Mouse (Mus musculus): ENCODE results near the gene Agpat2. TPM values are rescaled to one million over a fixed set of nuclear protein-coding genes. Genes with fewer than 3 reads are reported as not detected.

Agpat2 gene
- total and polyA plus RNA-seq, 2 experiments from 2014 or later = 5.0 to 6.4 TPM

DNA sequence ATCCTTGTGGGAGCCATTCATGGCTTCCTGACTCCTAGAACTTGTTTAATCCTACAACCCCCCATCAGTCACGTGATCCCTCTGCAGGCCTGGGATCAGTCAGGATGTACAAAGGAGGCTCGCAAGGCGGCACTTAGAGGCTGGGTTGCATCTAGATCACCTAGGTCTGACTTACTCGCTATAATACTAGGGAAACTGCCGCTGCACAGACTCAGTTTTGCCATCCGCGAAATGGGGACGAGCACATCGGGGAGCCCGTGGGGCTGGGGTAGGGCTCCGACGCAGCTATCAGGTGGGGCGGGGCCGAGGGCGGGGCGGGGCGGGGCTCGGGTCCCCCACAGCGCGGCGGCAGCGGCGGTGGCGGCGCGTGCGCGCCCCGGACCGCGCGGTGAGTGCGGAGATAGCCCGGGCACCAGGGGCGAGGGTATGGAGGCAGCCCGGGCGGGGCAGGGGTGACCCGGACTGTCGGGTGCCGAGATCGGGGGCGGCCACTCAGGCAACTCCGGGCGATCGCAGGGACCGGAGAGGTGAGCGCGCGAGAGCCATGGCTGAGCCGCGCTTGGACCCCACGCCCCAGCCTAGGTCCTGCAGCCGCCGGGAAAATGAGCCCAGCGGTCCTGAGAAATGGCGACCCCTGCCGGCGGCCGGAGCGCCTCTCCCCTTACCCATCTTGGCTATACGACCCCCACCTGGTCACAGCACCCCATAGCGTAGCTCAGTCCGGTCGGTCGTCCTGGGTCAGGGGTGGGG is 17.7 kb downstream of the Agpat2 start, which contains the start of gene Gm20532:
Gene Gm20532 (plus strand): TSS at position 346 of the 750 bp plus-strand sequence.
- Histone ChIP-seq H3K36me3 (ENCODE audit: insufficient read depth, low read length) (no peaks in the 10 kb centered on the region), H3K4me2 (ENCODE audit: low read depth, low read length, poor library complexity, severe bottlenecking) (peak within 1 kb of the TSS; percentile 69), H3K4me1 (ENCODE audit: insufficient read depth, low read length) (no peaks in the 10 kb centered on the region), H3K4me3 (ENCODE audit: low read depth, low read length) (peak within 1 kb of the TSS; percentile 53), H3K9ac (replicated peaks; ENCODE audit: low read length, poor library complexity, severe bottlenecking) (peak within 1 kb of the TSS; percentile 77), H3K27ac (ENCODE audit: low read depth, low read length) (peak within 1 kb of the TSS; percentile 47; the same call in 1 of the 2 replicates), H3K9me3 (ENCODE audit: low read length) (no peaks in the 10 kb centered on the region), H3K27me3 (ENCODE audit: insufficient read depth, low read length) (no peaks in the 10 kb centered on the region)
- TF ChIP-seq CTCF (IDR thresholded peaks at IDR 0.05) = peak; percentile 70
- DNase-seq (ENCODE audit: low spot score) (peak; percentile 63), ATAC-seq (ENCODE audit: low FRiP score) (peak; percentile 71)
- WGBS = under 1% methylated on average over 57 of the region's 65 CpGs

GRCm38 (mm10) chr2:26585713-26586112 is 18.5 kb downstream of the Agpat2 start:
- Histone ChIP-seq H3K9ac (replicated peaks; ENCODE audit: low read length, poor library complexity, severe bottlenecking) (0 out of 2 replicates have a peak overlapping the region, but pooled peaks have one; percentile 29), H3K36me3 (ENCODE audit: insufficient read depth, low read length) (no peaks in the 10 kb centered on the region), H3K27ac (ENCODE audit: low read depth, low read length) (no peak overlapping the region), H3K4me3 (ENCODE audit: low read depth, low read length) (peak overlapping the region; percentile 53; the same call in 1 of the 2 replicates), H3K4me1 (ENCODE audit: insufficient read depth, low read length) (no peaks in the 10 kb centered on the region), H3K4me2 (ENCODE audit: low read depth, low read length, poor library complexity, severe bottlenecking) (no peak overlapping the region), H3K9me3 (ENCODE audit: low read length) (no peaks in the 10 kb centered on the region), H3K27me3 (ENCODE audit: insufficient read depth, low read length) (no peaks in the 10 kb centered on the region)
- peak; percentile 26 for DNase-seq (ENCODE audit: low spot score)
- 60% methylated on average over 6 of the region's 6 CpGs for WGBS
- 0 out of 2 replicates have a peak, but pooled peaks have one; percentile 14 for ATAC-seq (ENCODE audit: low FRiP score)
- TF ChIP-seq CTCF (IDR thresholded peaks at IDR 0.05) = peak; percentile 22; the same call in 1 of the 2 replicates

- 79% methylated on average over 11 of the region's 11 CpGs for WGBS
- Histone ChIP-seq H3K36me3 (ENCODE audit: insufficient read depth, low read length) (no peaks in the 10 kb centered on the region), H3K9me3 (ENCODE audit: low read length) (no peaks in the 10 kb centered on the region), H3K4me3 (ENCODE audit: low read depth, low read length) (peak overlapping the region; percentile 14; the same call in 1 of the 2 replicates), H3K4me1 (ENCODE audit: insufficient read depth, low read length) (no peaks in the 10 kb centered on the region), H3K9ac (replicated peaks; ENCODE audit: low read length, poor library complexity, severe bottlenecking) (no peak overlapping the region), H3K27ac (ENCODE audit: low read depth, low read length) (no peak overlapping the region), H3K4me2 (ENCODE audit: low read depth, low read length, poor library complexity, severe bottlenecking) (no peak overlapping the region), H3K27me3 (ENCODE audit: insufficient read depth, low read length) (no peaks in the 10 kb centered on the region)
- no peak for DNase-seq (ENCODE audit: low spot score)
- no peak for ATAC-seq (ENCODE audit: low FRiP score)
- no peak for TF ChIP-seq CTCF (IDR thresholded peaks at IDR 0.05)
Observed at GRCm38 (mm10) chr2:26583640-26584039, 20.6 kb downstream of the Agpat2 start.

GRCm38 (mm10) chr2:26582741-26583140 is 21.5 kb downstream of the Agpat2 start:
- no peak for TF ChIP-seq CTCF (IDR thresholded peaks at IDR 0.05)
- Histone ChIP-seq H3K4me3 (ENCODE audit: low read depth, low read length) (no peak overlapping the region), H3K36me3 (ENCODE audit: insufficient read depth, low read length) (no peaks in the 10 kb centered on the region), H3K4me1 (ENCODE audit: insufficient read depth, low read length) (no peaks in the 10 kb centered on the region), H3K27ac (ENCODE audit: low read depth, low read length) (no peak overlapping the region), H3K9me3 (ENCODE audit: low read length) (no peaks in the 10 kb centered on the region), H3K4me2 (ENCODE audit: low read depth, low read length, poor library complexity, severe bottlenecking) (no peak overlapping the region), H3K27me3 (ENCODE audit: insufficient read depth, low read length) (no peaks in the 10 kb centered on the region), H3K9ac (replicated peaks; ENCODE audit: low read length, poor library complexity, severe bottlenecking) (no peak overlapping the region)
- DNase-seq (ENCODE audit: low spot score) (no peak), ATAC-seq (ENCODE audit: low FRiP score) (no peak)
- 69% methylated on average over 7 of the region's 7 CpGs for WGBS

DNA sequence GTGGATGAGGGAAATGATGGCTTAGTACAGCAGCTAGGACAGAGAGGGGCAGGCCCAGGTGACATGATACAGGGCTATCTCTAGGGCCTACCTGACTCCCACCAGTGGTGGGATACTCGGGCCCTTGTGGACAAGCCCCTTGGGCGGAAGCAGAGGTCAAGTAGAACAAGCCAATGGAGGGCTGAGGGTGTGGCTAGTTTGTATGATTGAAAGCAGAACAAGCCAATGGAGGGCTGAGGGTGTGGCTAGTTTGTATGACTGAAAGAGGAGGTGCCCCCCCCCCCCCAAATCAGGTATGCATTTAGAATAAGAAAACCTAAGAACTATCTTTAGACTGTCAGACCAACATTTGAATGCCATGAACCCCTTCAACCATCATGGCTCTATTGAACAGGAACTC is 22.0 kb downstream of the Agpat2 start:
- no peak overlapping the region for H3K27ac ChIP-seq (ENCODE audit: low read depth, low read length)
- WGBS = 69% methylated on average over 2 of the region's 2 CpGs
- DNase-seq (ENCODE audit: low spot score) = no peak

GRCm38 (mm10) chr2:26580751-26581150 is 23.5 kb downstream of the Agpat2 start:
- DNase-seq (ENCODE audit: low spot score) (no peak), ATAC-seq (ENCODE audit: low FRiP score) (no peak)
- H3K36me3 ChIP-seq (ENCODE audit: insufficient read depth, low read length) = no peaks in the 10 kb centered on the region
- H3K4me3 ChIP-seq (ENCODE audit: low read depth, low read length) = no peak overlapping the region
- no peaks in the 10 kb centered on the region for H3K4me1 ChIP-seq (ENCODE audit: insufficient read depth, low read length)
- no peaks in the 10 kb centered on the region for H3K9me3 ChIP-seq (ENCODE audit: low read length)
- no peak overlapping the region for H3K9ac ChIP-seq (replicated peaks; ENCODE audit: low read length, poor library complexity, severe bottlenecking)
- no peak for TF ChIP-seq CTCF (IDR thresholded peaks at IDR 0.05)
- H3K27ac ChIP-seq (ENCODE audit: low read depth, low read length) = no peak overlapping the region
- H3K4me2 ChIP-seq (ENCODE audit: low read depth, low read length, poor library complexity, severe bottlenecking) = no peak overlapping the region
- H3K27me3 ChIP-seq (ENCODE audit: insufficient read depth, low read length) = no peaks in the 10 kb centered on the region
- 81% methylated on average over 5 of the region's 5 CpGs for WGBS

More for the DNA sequence above, 22.0 kb downstream of the Agpat2 start:
- no peaks in the 10 kb centered on the region for H3K9me3 ChIP-seq (ENCODE audit: low read length)
- no peaks in the 10 kb centered on the region for H3K4me1 ChIP-seq (ENCODE audit: insufficient read depth, low read length)
- no peak overlapping the region for H3K4me3 ChIP-seq (ENCODE audit: low read depth, low read length)
- TF ChIP-seq CTCF (IDR thresholded peaks at IDR 0.05) = no peak
- H3K9ac ChIP-seq (replicated peaks; ENCODE audit: low read length, poor library complexity, severe bottlenecking) = no peak overlapping the region
- H3K36me3 ChIP-seq (ENCODE audit: insufficient read depth, low read length) = no peaks in the 10 kb centered on the region
- no peak overlapping the region for H3K4me2 ChIP-seq (ENCODE audit: low read depth, low read length, poor library complexity, severe bottlenecking)
- no peak for ATAC-seq (ENCODE audit: low FRiP score)
- no peaks in the 10 kb centered on the region for H3K27me3 ChIP-seq (ENCODE audit: insufficient read depth, low read length)

All from midbrain, postnatal 0 days (tissue).